ENCODE assay signal across 8 mouse cellular contexts in genomic region chr6:91719042-91719747, GRCm38 (mm10). TPM values are rescaled to one million over a fixed set of nuclear protein-coding genes. Genes with fewer than 3 reads are reported as not detected.
DNase-seq lines count a peak whose midpoint lies in the region; ATAC-seq and TF ChIP-seq lines count a peak whose summit lies in the region.

No protein-coding gene starts in this region.

- peak overlapping the region; percentile 83 for H3K27ac ChIP-seq in forebrain, embryonic 16.5 days (ENCODE audit: low read length)
- peak overlapping the region; percentile 46; the same call in 1 of the 2 replicates for H3K27ac ChIP-seq in intestine, postnatal 0 days (ENCODE audit: low read depth, low read length)
- H3K27ac ChIP-seq in limb, embryonic 10.5 days, result peak overlapping the region; percentile 80

- no peaks in the 10 kb centered on the region for H3K27me3 ChIP-seq in forebrain, embryonic 16.5 days (replicated peaks; ENCODE audit: control insufficient read depth, insufficient read depth, low read length)
- no peaks in the 10 kb centered on the region for H3K27me3 ChIP-seq in intestine, postnatal 0 days (replicated peaks; ENCODE audit: control insufficient read depth, insufficient read depth, low read length)
- no peaks in the 10 kb centered on the region for H3K27me3 ChIP-seq in limb, embryonic 10.5 days (ENCODE audit: low read depth, poor library complexity, severe bottlenecking)

- H3K4me2 ChIP-seq in forebrain, embryonic 16.5 days (ENCODE audit: low read length), result no peak overlapping the region
- no peak overlapping the region for H3K4me2 ChIP-seq in intestine, postnatal 0 days (replicated peaks; ENCODE audit: low read depth)

- no peak for TF ChIP-seq CTCF in intestine, postnatal 0 days (IDR thresholded peaks at IDR 0.05; ENCODE audit: low read depth)

- peak overlapping the region; percentile 45; the same call in 1 of the 2 replicates for H3K9ac ChIP-seq in forebrain, embryonic 16.5 days (replicated peaks; ENCODE audit: low read depth, low read length)
- H3K9ac ChIP-seq in intestine, postnatal 0 days (ENCODE audit: low read depth, low read length), result no peak overlapping the region

- peak; percentile 57 for DNase-seq in testis, postnatal 10 days (ENCODE audit: low spot score)
- no peak for DNase-seq in testis, postnatal 14 days (ENCODE audit: low spot score)
- DNase-seq in limb, embryonic 10.5 days (ENCODE audit: low spot score), result no peak
- peak; percentile 61 for DNase-seq in retina, embryonic 14.5 days (ENCODE audit: low spot score)
- DNase-seq in urinary bladder, postnatal 14 days (ENCODE audit: low spot score), result no peak
- DNase-seq in thymus, postnatal 0 days (ENCODE audit: low spot score), result no peak

- H3K9me3 ChIP-seq in forebrain, embryonic 16.5 days (ENCODE audit: control insufficient read depth, low read length), result no peaks in the 10 kb centered on the region
- no peaks in the 10 kb centered on the region for H3K9me3 ChIP-seq in intestine, postnatal 0 days (ENCODE audit: control insufficient read depth)
- no peaks in the 10 kb centered on the region for H3K9me3 ChIP-seq in limb, embryonic 10.5 days (replicated peaks)

- WGBS in forebrain, embryonic 16.5 days, result 33% methylated on average over 6 of the region's 6 CpGs
- 60% methylated on average over 6 of the region's 6 CpGs for WGBS in intestine, postnatal 0 days
- WGBS in limb, embryonic 10.5 days, result 76% methylated on average over 6 of the region's 6 CpGs

- no peak overlapping the region for H3K4me3 ChIP-seq in forebrain, embryonic 16.5 days (replicated peaks; ENCODE audit: low read length)
- no peak overlapping the region for H3K4me3 ChIP-seq in intestine, postnatal 0 days (ENCODE audit: low read depth, low read length)
- H3K4me3 ChIP-seq in limb, embryonic 10.5 days, result no peak overlapping the region

- H3K36me3 ChIP-seq in forebrain, embryonic 16.5 days (ENCODE audit: control insufficient read depth, insufficient read depth), result peaks cover 12% of the 10 kb centered on the region
- H3K36me3 ChIP-seq in intestine, postnatal 0 days (ENCODE audit: control insufficient read depth, insufficient read depth), result peaks cover 50% of the 10 kb centered on the region
- H3K36me3 ChIP-seq in limb, embryonic 10.5 days, result peaks cover 46% of the 10 kb centered on the region

- peaks cover 36% of the 10 kb centered on the region for H3K4me1 ChIP-seq in forebrain, embryonic 16.5 days (replicated peaks; ENCODE audit: control insufficient read depth, insufficient read depth, low read length)
- no peaks in the 10 kb centered on the region; the same call in 1 of the 2 replicates for H3K4me1 ChIP-seq in intestine, postnatal 0 days (replicated peaks; ENCODE audit: control insufficient read depth, insufficient read depth, low read length)
- peaks cover 38% of the 10 kb centered on the region for H3K4me1 ChIP-seq in limb, embryonic 10.5 days

- peak; percentile 74 for ATAC-seq in forebrain, embryonic 16.5 days
- ATAC-seq in intestine, postnatal 0 days, result no peak

RNA-seq across cellular contexts. Expression of gene Slc6a6, which starts 35.3 kb away (rescaled TPM):
- 98.6 and 107 TPM in 2 replicates for polyA plus RNA-seq in forebrain, embryonic 16.5 days (2015; fragmentation: Nextera tagmentation; extraction: Ambion mirVana)
- polyA plus RNA-seq in intestine, postnatal 0 days (2015; fragmentation: Nextera tagmentation; extraction: Ambion mirVana), result 109 and 127 TPM in 2 replicates
- 45.0 and 49.7 TPM in 2 replicates for polyA plus RNA-seq in limb, embryonic 10.5 days (2016; fragmentation: Nextera tagmentation; extraction: Ambion mirVana)
- 43.0 and 63.3 TPM in 2 replicates for polyA plus RNA-seq in thymus, postnatal 0 days (2015; fragmentation: Nextera tagmentation; extraction: Ambion mirVana)

Comparison
In these comparisons a context has a peak if more than half of its experiments do, and no peak if none do; other contexts are left out.
1. DNase-seq: peak in testis, postnatal 10 days (single experiment) and retina, embryonic 14.5 days (single experiment); none in testis, postnatal 14 days (single experiment), limb, embryonic 10.5 days (single experiment), urinary bladder, postnatal 14 days (single experiment) and thymus, postnatal 0 days (single experiment).
2. Peak in every context shown above with its lines, with median percentiles within 50 percentile points of each other: H3K27ac ChIP-seq.